Mouse (Mus musculus): ENCODE measurements around the gene Gm20920. TPM values are rescaled to one million over a fixed set of nuclear protein-coding genes. Genes with fewer than 3 reads are reported as not detected.

Gene Gm20920
- not detected in 4 replicates for total RNA-seq (2023; ENCODE audit: inconsistent age)

DNA sequence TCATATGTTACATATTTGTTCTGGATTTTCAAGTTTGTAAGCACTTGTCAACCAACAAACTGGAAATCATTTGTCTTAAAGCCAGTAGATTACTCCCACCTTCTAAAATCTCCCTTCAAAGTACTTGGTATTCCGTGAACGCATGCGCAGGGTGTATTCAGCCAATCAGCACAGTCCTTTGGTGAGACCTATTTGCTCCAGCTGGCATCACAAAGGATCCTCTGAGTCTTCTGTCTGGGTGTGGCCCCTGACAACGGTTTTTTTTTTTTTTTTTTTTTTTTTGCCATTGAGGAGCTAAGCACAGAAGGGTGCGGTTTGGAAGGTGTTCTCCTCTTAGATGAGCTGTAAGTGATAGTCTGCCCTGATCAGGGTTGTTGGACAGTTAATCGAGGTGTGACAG, at the start of gene Gm20920:
Gene Gm20920 (plus strand): TSS at position 301 of the 400 bp plus-strand sequence.

All from B cell, adult (primary cell).